Mouse (Mus musculus): ENCODE results near the gene Padi1.

DNA sequence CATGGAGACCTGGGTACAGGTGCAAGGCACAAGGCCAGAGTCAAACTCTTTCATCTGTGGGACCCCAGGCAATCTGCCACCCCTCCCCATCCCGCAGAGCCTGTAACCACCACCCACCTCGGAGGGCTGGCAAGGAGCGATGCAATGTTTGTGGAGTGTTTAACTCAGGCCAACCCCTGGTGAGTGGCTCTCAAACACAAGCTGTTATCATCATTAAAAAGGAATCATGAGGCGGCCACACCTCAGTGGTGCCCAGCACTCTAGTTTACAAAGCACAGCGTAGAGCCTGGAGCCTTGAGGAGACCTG lies 27.1 kb upstream of the Padi1 start:
- TF ChIP-seq CTCF (IDR thresholded peaks at IDR 0.05; ENCODE audit: extremely low read depth, insufficient read depth, insufficient read length, insufficient replicate concordance): no peak
- no peak for TF ChIP-seq POLR2A (IDR thresholded peaks at IDR 0.05; ENCODE audit: low read depth, low read length)

All from spleen, adult 2 months (tissue).